In genomic region chr7:39449260-39450021, GRCm38 (mm10) we compare ENCODE assay signal across 8 mouse cellular contexts. TPM values are rescaled to one million over a fixed set of nuclear protein-coding genes. Genes with fewer than 3 reads are reported as not detected.
DNase-seq lines count a peak whose midpoint lies in the region; ATAC-seq and TF ChIP-seq lines count a peak whose summit lies in the region.

No protein-coding gene starts in this region.

- H3K27me3 ChIP-seq in hindbrain, embryonic 10.5 days (ENCODE audit: insufficient read depth, poor library complexity, severe bottlenecking), result peaks cover 11% of the 10 kb centered on the region; the same call in 1 of the 2 replicates
- no peaks in the 10 kb centered on the region for H3K27me3 ChIP-seq in lung, embryonic 15.5 days
- no peaks in the 10 kb centered on the region for H3K27me3 ChIP-seq in thymus, adult 2 months (ENCODE audit: control insufficient read depth, insufficient read depth, low read length)

- peak; percentile 97 for DNase-seq in R1 (ENCODE audit: low read depth, low spot score)
- DNase-seq in cerebellum, postnatal 10 days, result peak; percentile 90 to 94
- DNase-seq in frontal cortex, adult 2 months (ENCODE audit: extremely low spot score in 1 of 2, low spot score in 1 of 2), result peak; percentile 94 to 96
- peak; percentile 84 for DNase-seq in hindbrain, embryonic 10.5 days (ENCODE audit: low spot score)
- DNase-seq in layer of hippocampus, adult 9-10 months (ENCODE audit: low spot score), result peak; percentile 88
- peak; percentile 8 for DNase-seq in thymus, adult 2 months

- 2% methylated on average over 36 of the region's 36 CpGs for WGBS in hindbrain, embryonic 10.5 days
- 1% methylated on average over 36 of the region's 36 CpGs for WGBS in lung, embryonic 15.5 days
- WGBS in olfactory bulb, adult 2 months, result under 1% methylated on average over 36 of the region's 36 CpGs
- WGBS in thymus, adult 2 months, result 3% methylated on average over 36 of the region's 36 CpGs

- peak overlapping the region; percentile 80 for H3K4me3 ChIP-seq in hindbrain, embryonic 10.5 days
- peak overlapping the region; percentile 85 for H3K4me3 ChIP-seq in lung, embryonic 15.5 days
- H3K4me3 ChIP-seq in olfactory bulb, adult 2 months (ENCODE audit: insufficient read depth, low read depth, low read length), result peak overlapping the region; percentile 97
- peak overlapping the region; percentile 37 for H3K4me3 ChIP-seq in thymus, adult 2 months (ENCODE audit: control insufficient read depth, insufficient read depth, low read length)

- TF ChIP-seq CTCF in olfactory bulb, adult 2 months (IDR thresholded peaks at IDR 0.05; ENCODE audit: insufficient read depth, low read depth, low read length), result no peak
- no peak for TF ChIP-seq CTCF in thymus, adult 2 months (IDR thresholded peaks at IDR 0.05; ENCODE audit: borderline replicate concordance, control insufficient read depth, extremely low read depth, insufficient read depth, low read length, poor library complexity)

- H3K4me1 ChIP-seq in hindbrain, embryonic 10.5 days (replicated peaks), result peaks cover 7% of the 10 kb centered on the region
- H3K4me1 ChIP-seq in lung, embryonic 15.5 days, result peaks cover 8% of the 10 kb centered on the region; the same call in 1 of the 2 replicates
- H3K4me1 ChIP-seq in olfactory bulb, adult 2 months (ENCODE audit: control insufficient read depth, insufficient read depth, low read length), result peaks cover 3% of the 10 kb centered on the region; the same call in 1 of the 2 replicates
- no peaks in the 10 kb centered on the region for H3K4me1 ChIP-seq in thymus, adult 2 months (replicated peaks; ENCODE audit: control insufficient read depth, insufficient read depth, low read length)

- H3K9me3 ChIP-seq in hindbrain, embryonic 10.5 days, result no peaks in the 10 kb centered on the region
- H3K9me3 ChIP-seq in lung, embryonic 15.5 days, result no peaks in the 10 kb centered on the region

- H3K9ac ChIP-seq in lung, embryonic 15.5 days, result peak overlapping the region; percentile 78

- peaks cover 16% of the 10 kb centered on the region; the same call in 1 of the 2 replicates for H3K36me3 ChIP-seq in hindbrain, embryonic 10.5 days
- H3K36me3 ChIP-seq in lung, embryonic 15.5 days, result no peaks in the 10 kb centered on the region
- H3K36me3 ChIP-seq in thymus, adult 2 months (ENCODE audit: control insufficient read depth, insufficient read depth, low read length), result no peaks in the 10 kb centered on the region

- ATAC-seq in lung, embryonic 15.5 days (ENCODE audit: borderline replicate concordance, extremely low read depth, low FRiP score, low TSS enrichment), result peak; percentile 99

- peak overlapping the region; percentile 86 for H3K27ac ChIP-seq in hindbrain, embryonic 10.5 days
- peak overlapping the region; percentile 24; the same call in 1 of the 2 replicates for H3K27ac ChIP-seq in lung, embryonic 15.5 days
- H3K27ac ChIP-seq in olfactory bulb, adult 2 months (ENCODE audit: insufficient read depth, low read depth, low read length), result peak overlapping the region; percentile 67; the same call in 1 of the 2 replicates
- H3K27ac ChIP-seq in thymus, adult 2 months (ENCODE audit: control insufficient read depth, insufficient read depth, low read length), result no peak overlapping the region

- peak; percentile 46; the same call in 1 of the 2 replicates for TF ChIP-seq POLR2A in olfactory bulb, adult 2 months (IDR thresholded peaks at IDR 0.05; ENCODE audit: insufficient read depth, low read depth, low read length)
- no peak for TF ChIP-seq POLR2A in thymus, adult 2 months (IDR thresholded peaks at IDR 0.05; ENCODE audit: control insufficient read depth, extremely low read depth, insufficient read depth, low read length, poor library complexity)

- peak overlapping the region; percentile 68 for H3K4me2 ChIP-seq in lung, embryonic 15.5 days

RNA-seq across cellular contexts. Expression of gene Gm5114, which starts 36.5 kb away (rescaled TPM):
- polyA plus RNA-seq in frontal cortex, adult 2 months (2012; rRNA removed), result not detected in 2 replicates
- not detected in 2 replicates for polyA plus RNA-seq in hindbrain, embryonic 10.5 days (2016; fragmentation: Nextera tagmentation; extraction: Ambion mirVana)
- not detected in 2 replicates for polyA plus RNA-seq in lung, embryonic 15.5 days (2015; fragmentation: Nextera tagmentation; extraction: Ambion mirVana)
- polyA plus RNA-seq in olfactory bulb, adult 2 months (2012; ENCODE audit: insufficient read depth, insufficient read length, low replicate concordance, missing spikeins), result not detected in 2 replicates
- polyA plus RNA-seq in thymus, adult 2 months (2012; rRNA removed), result not detected in 2 replicates

Comparison
In these comparisons a context has a peak if more than half of its experiments do, and no peak if none do; other contexts are left out.
1. DNase-seq: peak in every context shown above with its lines; median percentile 97 in R1; 95 in frontal cortex, adult 2 months; 92 in cerebellum, postnatal 10 days; 88 in layer of hippocampus, adult 9-10 months; 84 in hindbrain, embryonic 10.5 days; 8 in thymus, adult 2 months.
2. H3K4me3 ChIP-seq: peak in every context shown above with its lines; median percentile 97 in olfactory bulb, adult 2 months; 85 in lung, embryonic 15.5 days; 80 in hindbrain, embryonic 10.5 days; 37 in thymus, adult 2 months.